Mouse (Mus musculus): ENCODE data around the gene Wipi2. TPM values are rescaled to one million over a fixed set of nuclear protein-coding genes. Genes with fewer than 3 reads are reported as not detected.

The Wipi2 gene
- polyA plus RNA-seq, 1 experiment from 2014 or later: 51.2 TPM

DNA sequence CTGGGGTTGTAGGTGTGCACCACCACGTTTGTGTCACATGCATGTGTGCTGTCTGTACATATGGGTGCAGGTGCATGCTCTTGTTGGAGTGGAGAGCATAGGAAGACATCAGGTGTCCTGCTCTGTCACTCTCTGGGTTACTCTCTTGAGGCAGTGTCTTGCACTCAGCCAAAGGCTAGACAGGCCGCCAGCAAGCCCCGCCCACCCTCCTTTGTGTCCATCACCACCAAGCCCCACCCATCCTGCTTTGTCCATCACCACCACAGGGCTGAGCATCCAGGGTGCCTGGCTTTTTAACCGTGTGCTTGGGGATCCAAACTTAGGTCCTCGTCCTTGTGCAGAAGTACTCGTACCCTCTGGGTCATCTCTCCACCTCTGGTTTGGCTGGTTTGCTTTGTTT lies 68.8 kb downstream of the Wipi2 start:
- Histone ChIP-seq H3K9me3 (no peaks in the 10 kb centered on the region), H3K4me2 (replicated peaks) (no peak overlapping the region), H3K27me3 (peaks cover 19% of the 10 kb centered on the region), H3K36me3 (no peaks in the 10 kb centered on the region), H3K9ac (replicated peaks) (no peak overlapping the region), H3K4me3 (replicated peaks) (no peak overlapping the region), H3K4me1 (replicated peaks) (peaks cover 30% of the 10 kb centered on the region), H3K27ac (no peak overlapping the region)
- ATAC-seq: no peak
- WGBS: 29% methylated on average over 6 of the region's 6 CpGs

- H3K9ac ChIP-seq (replicated peaks): no peak overlapping the region
- H3K36me3 ChIP-seq: no peaks in the 10 kb centered on the region
- WGBS: 92% methylated on average over 6 of the region's 6 CpGs
- H3K4me3 ChIP-seq (replicated peaks): no peak overlapping the region
- ATAC-seq: no peak
- H3K27me3 ChIP-seq: peaks cover 21% of the 10 kb centered on the region
- peaks cover 31% of the 10 kb centered on the region for H3K4me1 ChIP-seq (replicated peaks)
- H3K27ac ChIP-seq: no peak overlapping the region
- H3K9me3 ChIP-seq: no peaks in the 10 kb centered on the region
- H3K4me2 ChIP-seq (replicated peaks): no peak overlapping the region
Measured at GRCm38 (mm10) chr5:142696865-142697264, 69.4 kb downstream of the Wipi2 start.

DNA sequence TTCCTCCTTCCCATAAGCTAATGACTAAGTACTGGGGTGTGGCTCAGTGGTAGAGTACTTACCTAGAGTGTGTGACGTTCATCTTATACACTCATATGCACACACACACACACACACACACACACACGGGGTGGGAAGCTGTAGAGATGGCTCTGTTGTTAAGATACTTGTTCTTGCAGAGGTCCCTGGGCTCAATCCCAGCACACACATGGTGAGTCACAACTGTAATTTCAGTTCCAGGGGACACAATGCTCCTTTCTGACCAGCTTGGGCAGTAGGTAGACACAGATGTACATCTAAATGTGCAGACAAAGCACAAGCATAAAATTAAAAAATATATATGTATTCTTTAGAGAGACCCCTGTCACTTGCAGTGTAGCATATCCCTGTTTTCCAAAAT lies 70.2 kb downstream of the Wipi2 start:
- no peak overlapping the region for H3K9ac ChIP-seq (replicated peaks)
- WGBS: 66% methylated on average over 2 of the region's 2 CpGs
- H3K4me2 ChIP-seq (replicated peaks): no peak overlapping the region
- peaks cover 21% of the 10 kb centered on the region for H3K27me3 ChIP-seq
- H3K36me3 ChIP-seq: no peaks in the 10 kb centered on the region
- H3K9me3 ChIP-seq: no peaks in the 10 kb centered on the region
- H3K4me3 ChIP-seq (replicated peaks): no peak overlapping the region
- H3K4me1 ChIP-seq (replicated peaks): peaks cover 28% of the 10 kb centered on the region
- no peak for ATAC-seq
- no peak overlapping the region for H3K27ac ChIP-seq

DNA sequence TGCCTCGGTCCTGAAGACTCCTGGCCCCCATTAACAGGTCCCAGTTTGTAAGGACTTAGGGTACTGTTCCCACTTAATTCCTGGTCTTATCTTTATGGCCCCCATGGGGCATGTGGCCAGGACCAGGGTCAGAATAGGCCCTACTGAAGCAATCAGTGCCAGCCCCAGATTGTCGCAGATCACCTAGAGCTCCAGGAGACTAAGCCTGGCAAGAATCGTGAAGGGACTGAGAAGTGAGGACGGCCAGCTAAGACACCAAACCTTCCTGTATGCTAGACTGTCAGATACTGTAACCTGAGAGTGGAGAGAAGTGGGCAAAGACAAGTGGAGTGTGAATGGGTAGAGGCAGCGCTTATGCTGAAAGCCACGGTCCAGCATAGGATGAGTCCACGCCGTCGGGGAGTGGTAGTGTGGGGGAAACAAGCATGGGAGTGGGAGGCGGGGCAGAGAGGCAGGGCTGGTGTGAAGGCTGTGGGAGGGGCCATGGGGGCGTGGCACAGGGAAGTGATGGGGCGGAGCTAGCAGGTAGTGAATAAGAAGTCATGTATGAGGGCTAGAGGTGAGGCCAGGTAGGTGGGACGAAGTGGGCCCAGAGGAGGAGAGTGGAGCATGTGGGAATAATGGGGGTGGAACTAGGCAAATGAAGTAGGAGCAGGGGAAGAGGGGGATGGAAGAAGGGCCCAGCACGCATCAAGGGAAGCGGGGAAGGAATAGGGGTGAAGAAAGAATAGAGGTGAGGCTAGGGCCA lies 73.5 kb downstream of the Wipi2 start:
- Histone ChIP-seq H3K4me1 (replicated peaks) (peaks cover 26% of the 10 kb centered on the region), H3K27ac (no peak overlapping the region), H3K9me3 (no peaks in the 10 kb centered on the region), H3K4me3 (replicated peaks) (peak overlapping the region; percentile 85), H3K9ac (replicated peaks) (no peak overlapping the region; the same call in 1 of the 2 replicates), H3K4me2 (replicated peaks) (peak overlapping the region; percentile 89), H3K27me3 (peaks cover 21% of the 10 kb centered on the region), H3K36me3 (peaks cover 17% of the 10 kb centered on the region)
- WGBS: 15% methylated on average over 15 of the region's 15 CpGs
- 0 out of 2 replicates have a peak, but pooled peaks have one; percentile 14 for ATAC-seq

GRCm38 (mm10) chr5:142701651-142702510 lies 74.4 kb downstream of the Wipi2 start:
- WGBS: under 1% methylated on average over 66 of the region's 72 CpGs
- peaks cover 21% of the 10 kb centered on the region for H3K27me3 ChIP-seq
- H3K4me3 ChIP-seq (replicated peaks): peak overlapping the region; percentile 85
- peak overlapping the region; percentile 89 for H3K4me2 ChIP-seq (replicated peaks)
- peak overlapping the region; percentile 91 for H3K9ac ChIP-seq (replicated peaks)
- peak; percentile 92 for ATAC-seq
- peak overlapping the region; percentile 58 for H3K27ac ChIP-seq
- H3K36me3 ChIP-seq: peaks cover 20% of the 10 kb centered on the region
- no peaks in the 10 kb centered on the region for H3K9me3 ChIP-seq
- peaks cover 26% of the 10 kb centered on the region for H3K4me1 ChIP-seq (replicated peaks)

DNA sequence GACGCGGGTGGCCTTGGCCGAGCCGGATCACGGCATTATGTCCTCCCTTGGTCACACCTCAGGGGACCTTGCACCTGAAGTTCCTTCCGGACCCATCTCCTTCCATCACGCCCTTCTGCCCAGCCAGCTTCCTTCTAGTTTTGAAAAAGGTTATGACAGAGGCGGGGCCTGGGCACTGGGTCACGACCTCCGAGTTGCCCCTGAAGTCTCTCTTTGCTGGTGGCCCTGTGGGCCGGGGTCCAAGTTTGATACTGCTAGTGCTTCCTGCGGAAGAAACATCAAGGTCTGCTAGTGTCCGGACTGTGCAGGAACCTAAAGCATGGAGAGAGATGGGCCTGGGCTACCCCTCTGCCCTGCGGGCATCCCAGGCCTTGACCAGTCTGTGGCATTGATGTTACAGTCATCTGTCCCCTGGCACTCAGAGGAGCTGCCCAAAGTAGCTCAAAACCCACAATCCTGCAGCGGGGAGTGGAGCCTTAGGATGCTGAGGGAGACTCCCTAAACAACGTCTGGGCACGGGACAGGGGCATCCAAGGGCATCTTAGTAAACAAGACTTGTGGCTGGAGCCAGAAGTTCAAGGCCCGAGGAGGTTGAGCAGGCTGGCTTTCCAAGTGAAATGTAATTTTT lies 75.1 kb downstream of the Wipi2 start:
- WGBS: 22% methylated on average over 18 of the region's 18 CpGs
- peaks cover 26% of the 10 kb centered on the region for H3K4me1 ChIP-seq (replicated peaks)

GRCm38 (mm10) chr5:142703569-142703968 lies 76.1 kb downstream of the Wipi2 start:
- Histone ChIP-seq H3K4me3 (replicated peaks) (peak overlapping the region; percentile 85), H3K27ac (no peak overlapping the region), H3K9ac (replicated peaks) (peak overlapping the region; percentile 91), H3K36me3 (peaks cover 33% of the 10 kb centered on the region), H3K27me3 (peaks cover 18% of the 10 kb centered on the region), H3K9me3 (no peaks in the 10 kb centered on the region), H3K4me2 (replicated peaks) (peak overlapping the region; percentile 89), H3K4me1 (replicated peaks) (peaks cover 26% of the 10 kb centered on the region)
- ATAC-seq: no peak
- WGBS: 75% methylated on average over 10 of the region's 10 CpGs

More for the DNA sequence above, 75.1 kb downstream of the Wipi2 start:
- H3K4me2 ChIP-seq (replicated peaks): peak overlapping the region; percentile 89
- H3K27me3 ChIP-seq: peaks cover 21% of the 10 kb centered on the region
- H3K27ac ChIP-seq: no peak overlapping the region; the same call in 1 of the 2 replicates
- H3K36me3 ChIP-seq: peaks cover 23% of the 10 kb centered on the region
- ATAC-seq: peak; percentile 29
- peak overlapping the region; percentile 85 for H3K4me3 ChIP-seq (replicated peaks)
- H3K9me3 ChIP-seq: no peaks in the 10 kb centered on the region
- H3K9ac ChIP-seq (replicated peaks): peak overlapping the region; percentile 91

- H3K9me3 ChIP-seq: no peaks in the 10 kb centered on the region
- peaks cover 18% of the 10 kb centered on the region for H3K4me1 ChIP-seq (replicated peaks)
- no peak for ATAC-seq
- H3K4me2 ChIP-seq (replicated peaks): no peak overlapping the region
- H3K9ac ChIP-seq (replicated peaks): no peak overlapping the region
- WGBS: 82% methylated on average over 5 of the region's 5 CpGs
- H3K4me3 ChIP-seq (replicated peaks): no peak overlapping the region
- H3K27ac ChIP-seq: no peak overlapping the region
- peaks cover 72% of the 10 kb centered on the region for H3K36me3 ChIP-seq
- no peaks in the 10 kb centered on the region for H3K27me3 ChIP-seq
Measured at GRCm38 (mm10) chr5:142707709-142708108, 80.2 kb downstream of the Wipi2 start.

GRCm38 (mm10) chr5:142709436-142709835 lies 81.9 kb downstream of the Wipi2 start:
- 0 out of 2 replicates have a peak, but pooled peaks cover under 1% of the 10 kb centered on the region for H3K4me1 ChIP-seq (replicated peaks)
- H3K9ac ChIP-seq (replicated peaks): no peak overlapping the region
- no peak overlapping the region for H3K27ac ChIP-seq
- 94% methylated on average over 7 of the region's 7 CpGs for WGBS
- H3K36me3 ChIP-seq: peaks cover 83% of the 10 kb centered on the region
- H3K9me3 ChIP-seq: no peaks in the 10 kb centered on the region
- no peak overlapping the region for H3K4me2 ChIP-seq (replicated peaks)
- ATAC-seq: no peak
- no peak overlapping the region for H3K4me3 ChIP-seq (replicated peaks)
- H3K27me3 ChIP-seq: no peaks in the 10 kb centered on the region

GRCm38 (mm10) chr5:142712373-142712772 lies 84.9 kb downstream of the Wipi2 start:
- Histone ChIP-seq H3K9ac (replicated peaks) (no peak overlapping the region), H3K36me3 (peaks cover 84% of the 10 kb centered on the region), H3K4me2 (replicated peaks) (no peak overlapping the region), H3K4me1 (replicated peaks) (no peaks in the 10 kb centered on the region), H3K27me3 (no peaks in the 10 kb centered on the region), H3K4me3 (replicated peaks) (no peak overlapping the region), H3K9me3 (no peaks in the 10 kb centered on the region), H3K27ac (no peak overlapping the region)
- WGBS: 84% methylated on average over 5 of the region's 5 CpGs
- no peak for ATAC-seq

DNA sequence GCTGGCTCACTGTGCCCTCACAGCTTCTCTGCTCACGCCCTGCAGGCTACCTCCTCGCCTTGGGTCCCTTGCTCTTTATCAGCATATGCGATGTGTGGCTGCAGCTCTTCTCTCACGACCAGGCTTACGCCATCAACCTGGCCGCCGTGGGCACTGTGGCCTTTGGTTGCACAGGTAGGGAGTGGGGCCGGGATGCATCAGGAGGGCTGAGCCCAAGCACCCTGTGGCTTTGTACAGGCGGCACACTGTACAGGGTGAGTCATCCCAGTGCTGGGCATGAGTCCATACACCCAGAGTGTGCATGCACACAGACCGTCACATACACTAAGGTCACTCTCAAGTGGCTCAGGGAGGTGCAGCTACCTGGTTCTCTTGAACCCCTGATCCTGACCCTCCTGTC lies 86.5 kb downstream of the Wipi2 start:
- Histone ChIP-seq H3K4me2 (replicated peaks) (no peak overlapping the region), H3K27me3 (no peaks in the 10 kb centered on the region), H3K9ac (replicated peaks) (no peak overlapping the region), H3K9me3 (no peaks in the 10 kb centered on the region), H3K4me1 (replicated peaks) (no peaks in the 10 kb centered on the region), H3K4me3 (replicated peaks) (no peak overlapping the region), H3K27ac (no peak overlapping the region), H3K36me3 (peaks cover 81% of the 10 kb centered on the region)
- 92% methylated on average over 10 of the region's 10 CpGs for WGBS
- ATAC-seq: no peak

- Histone ChIP-seq H3K27me3 (no peaks in the 10 kb centered on the region), H3K9me3 (no peaks in the 10 kb centered on the region), H3K36me3 (peaks cover 80% of the 10 kb centered on the region), H3K4me2 (replicated peaks) (no peak overlapping the region), H3K9ac (replicated peaks) (no peak overlapping the region), H3K4me3 (replicated peaks) (no peak overlapping the region), H3K27ac (no peak overlapping the region), H3K4me1 (replicated peaks) (no peaks in the 10 kb centered on the region)
- 87% methylated on average over 9 of the region's 9 CpGs for WGBS
- ATAC-seq: no peak
Measured at GRCm38 (mm10) chr5:142715059-142715458, 87.6 kb downstream of the Wipi2 start.
